Mouse (Mus musculus): ENCODE results near the gene Oscp1. TPM values are rescaled to one million over a fixed set of nuclear protein-coding genes. Genes with fewer than 3 reads are reported as not detected.

Gene Oscp1
- total RNA-seq, 1 experiment from 2014 or later: 5.2 TPM

- peak; percentile 86 for DNase-seq
Measured at GRCm38 (mm10) chr4:126110374-126111152, 52.2 kb downstream of the Oscp1 start.

- DNase-seq: peak; percentile 68
Measured at GRCm38 (mm10) chr4:126111153-126111549, 52.8 kb downstream of the Oscp1 start.

GRCm38 (mm10) chr4:126113243-126113642, 54.9 kb downstream of the Oscp1 start:
- DNase-seq: no peak

DNA sequence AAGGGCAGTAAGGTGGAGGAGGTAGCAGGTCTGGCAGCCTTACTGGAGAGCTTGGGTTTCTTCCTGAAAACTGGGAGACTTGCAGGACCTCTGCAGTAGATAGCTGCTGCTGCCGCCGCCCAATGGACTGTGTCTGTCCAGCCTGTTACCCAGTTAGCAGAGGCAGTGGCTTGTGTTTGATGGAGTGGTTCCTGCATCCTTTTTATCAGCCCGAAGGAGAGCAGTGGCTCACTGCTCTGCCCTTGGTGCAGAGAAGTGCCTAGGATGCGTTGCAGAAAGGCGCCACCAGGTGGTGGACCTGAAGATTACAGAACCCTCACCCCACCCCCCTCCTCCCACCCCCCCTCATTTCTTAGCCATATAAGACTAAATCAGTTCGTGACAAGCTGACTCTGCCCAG, 55.6 kb downstream of the Oscp1 start:
- peak; percentile 88 for DNase-seq

- no peak for DNase-seq
Measured at GRCm38 (mm10) chr4:126115411-126115810, 57.0 kb downstream of the Oscp1 start.

- DNase-seq: no peak
Measured at GRCm38 (mm10) chr4:126115871-126116521, 57.6 kb downstream of the Oscp1 start.

- DNase-seq: no peak
Measured at GRCm38 (mm10) chr4:126117116-126117515, 58.8 kb downstream of the Oscp1 start.

DNA sequence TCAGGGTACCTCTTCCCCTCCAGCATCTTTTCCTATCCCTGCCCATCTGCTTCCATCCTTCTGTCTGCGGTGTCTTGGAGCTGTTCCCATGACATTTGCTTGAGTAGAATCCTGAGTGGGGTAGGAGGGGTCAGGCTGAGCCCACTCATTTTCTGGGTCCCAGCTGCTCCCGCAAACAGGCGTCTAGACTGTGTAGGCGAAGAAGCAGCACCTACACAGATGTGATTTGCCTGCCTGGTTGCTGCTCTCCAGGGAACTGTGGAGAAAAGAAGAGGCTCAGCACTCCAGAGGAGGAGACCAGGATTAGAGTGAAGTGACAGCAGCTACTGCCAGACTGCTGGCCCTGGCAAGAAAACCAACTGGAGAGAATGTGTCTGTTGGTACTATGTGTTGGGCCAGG, 60.3 kb downstream of the Oscp1 start:
- no peak for DNase-seq

- DNase-seq: no peak
Measured at GRCm38 (mm10) chr4:126119051-126119450, 60.7 kb downstream of the Oscp1 start.

DNA sequence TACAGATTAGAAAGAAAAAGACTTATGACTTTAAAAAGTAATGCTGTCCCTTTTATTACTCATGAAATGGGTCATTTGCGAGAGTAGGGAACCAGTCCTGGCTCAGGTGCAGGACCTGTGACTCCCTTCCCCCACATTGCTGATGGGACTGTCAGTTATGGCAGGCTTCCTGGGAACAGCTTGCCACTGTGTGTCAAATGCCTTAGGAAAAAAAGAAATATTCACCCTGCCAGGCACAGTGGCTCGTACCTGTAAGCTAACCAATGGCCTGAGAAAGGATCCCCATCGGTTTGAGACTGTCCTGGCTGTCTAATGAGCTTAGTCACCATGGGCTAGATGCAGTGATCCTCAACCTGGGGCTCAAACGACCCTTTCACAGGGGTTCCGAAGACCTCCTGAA, 61.7 kb downstream of the Oscp1 start:
- DNase-seq: no peak

GRCm38 (mm10) chr4:126120506-126120905, 62.1 kb downstream of the Oscp1 start:
- peak; percentile 37 for DNase-seq

GRCm38 (mm10) chr4:126123309-126124040, 65.1 kb downstream of the Oscp1 start:
- DNase-seq: no peak

GRCm38 (mm10) chr4:126130502-126130901, 72.1 kb downstream of the Oscp1 start:
- DNase-seq: no peak

DNA sequence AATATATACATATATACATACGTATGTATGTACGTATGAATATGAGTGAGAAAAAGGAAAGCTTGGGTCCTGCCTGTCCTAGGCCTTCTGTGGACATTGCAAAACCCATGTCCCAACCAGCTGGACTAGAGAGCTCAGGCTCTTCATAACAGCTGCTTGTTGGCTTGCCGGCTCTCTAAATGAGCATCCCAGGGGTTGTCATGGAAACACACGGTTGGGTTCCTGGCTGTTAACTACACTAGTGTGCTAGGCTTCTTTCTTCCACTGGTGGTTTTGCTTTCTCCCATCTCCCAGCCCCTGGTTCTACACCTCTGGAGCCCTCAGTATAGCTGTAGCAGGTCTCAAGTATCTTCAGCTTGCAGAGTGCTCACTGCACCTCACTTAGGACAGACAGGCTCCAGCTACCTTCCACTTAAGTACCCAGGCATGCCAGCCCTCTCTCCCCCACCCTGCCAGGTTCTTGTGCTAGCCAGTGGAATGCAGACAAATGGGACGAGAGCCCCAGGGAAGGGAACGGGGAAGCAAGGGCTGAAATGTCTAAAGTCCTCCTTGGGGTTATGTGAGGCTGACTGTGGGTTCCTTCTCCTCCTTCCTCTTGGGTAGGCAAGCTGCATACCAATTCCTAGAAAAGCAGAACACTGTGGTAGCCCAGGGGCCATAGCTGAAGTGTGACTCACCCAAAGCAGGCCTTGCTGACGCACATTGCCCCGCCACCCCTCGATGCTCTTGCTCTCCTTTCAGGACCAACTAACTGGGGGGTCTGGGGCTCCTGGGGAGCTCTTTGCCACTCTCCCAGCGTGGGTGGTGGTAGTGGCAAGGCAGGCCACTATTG, 73.1 kb downstream of the Oscp1 start:
- peak; percentile 62 for DNase-seq

GRCm38 (mm10) chr4:126132636-126133264, 74.4 kb downstream of the Oscp1 start:
- DNase-seq: no peak

GRCm38 (mm10) chr4:126134236-126134635, 75.9 kb downstream of the Oscp1 start:
- no peak for DNase-seq

- DNase-seq: no peak
Measured at GRCm38 (mm10) chr4:126134639-126135038, 76.3 kb downstream of the Oscp1 start.

DNA sequence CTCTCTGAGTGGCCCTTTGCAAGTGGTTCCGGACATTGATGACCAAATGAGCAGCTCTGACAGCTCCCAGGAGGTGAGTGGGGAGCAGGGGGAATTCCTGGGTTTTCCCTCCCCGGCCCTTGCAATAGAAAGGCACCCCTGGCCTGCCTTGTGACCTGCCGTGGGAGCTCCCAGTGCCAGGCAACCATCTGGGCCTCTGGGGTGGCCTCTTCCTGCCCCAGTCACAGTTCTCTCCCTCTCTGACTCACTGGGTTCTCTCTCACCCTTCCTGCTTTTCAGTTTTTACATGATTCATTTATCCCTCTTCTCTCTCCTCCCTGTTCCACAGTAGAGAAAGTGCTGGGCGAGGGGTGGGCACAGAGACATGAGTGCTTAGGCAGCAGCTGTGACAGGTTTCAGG, 79.4 kb downstream of the Oscp1 start:
- no peak for DNase-seq

DNA sequence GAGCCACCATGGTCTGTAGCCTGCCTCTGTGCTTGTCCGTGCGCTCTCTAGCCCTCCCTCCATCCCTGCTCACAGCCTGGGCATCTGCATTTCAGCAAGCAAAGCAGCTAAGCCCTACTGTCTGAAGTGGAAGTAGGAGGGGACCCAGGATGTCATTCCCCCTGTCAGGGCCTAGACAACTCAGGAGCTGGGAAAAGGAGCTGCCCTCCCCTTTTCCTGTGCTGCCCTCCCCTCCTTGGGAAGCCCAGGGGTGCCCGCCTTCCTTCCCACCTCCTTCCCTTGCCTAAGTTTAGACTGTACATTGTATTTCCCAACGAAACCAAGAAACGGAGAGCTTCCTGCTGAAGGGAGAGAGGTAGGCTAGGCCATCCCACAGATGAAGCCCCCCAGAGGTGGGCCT, 82.7 kb downstream of the Oscp1 start:
- DNase-seq: peak; percentile 49
